Mouse (Mus musculus) urinary bladder, postnatal 14 days (tissue): ENCODE data around the gene Lsg1.

Experiments used
- DNase-seq: peaks from one replicate; pipeline ENCODE4 v3.0.0; 2021; ENCODE audit warnings: low spot score

The Lsg1 gene

GRCm38 (mm10) chr16:30587494-30588327, at the start of gene Lsg1:
Gene Lsg1, minus strand, starts transcription at chr16:30587592.
- DNase-seq = peak; percentile 87

- no peak for DNase-seq
These were observed 46.7 kb upstream of the Lsg1 start for GRCm38 (mm10) chr16:30633906-30634746.

- no peak for DNase-seq
These were observed 42.1 kb upstream of the Lsg1 start for GRCm38 (mm10) chr16:30629509-30629908.

- DNase-seq = no peak
These were observed 41.0 kb upstream of the Lsg1 start for GRCm38 (mm10) chr16:30628401-30628800.

GRCm38 (mm10) chr16:30627586-30628337, 40.4 kb upstream of the Lsg1 start:
- DNase-seq = no peak

GRCm38 (mm10) chr16:30624640-30625039, 37.2 kb upstream of the Lsg1 start:
- DNase-seq = no peak

GRCm38 (mm10) chr16:30623645-30624044, 36.3 kb upstream of the Lsg1 start:
- no peak for DNase-seq

- no peak for DNase-seq
These were observed 28.9 kb upstream of the Lsg1 start for GRCm38 (mm10) chr16:30616281-30616680.

- no peak for DNase-seq
These were observed 27.4 kb upstream of the Lsg1 start for GRCm38 (mm10) chr16:30614705-30615317.

GRCm38 (mm10) chr16:30614122-30614521, 26.7 kb upstream of the Lsg1 start:
- no peak for DNase-seq

- DNase-seq = no peak
These were observed 25.7 kb upstream of the Lsg1 start for GRCm38 (mm10) chr16:30613122-30613521.

- DNase-seq = no peak
These were observed 23.9 kb upstream of the Lsg1 start for GRCm38 (mm10) chr16:30611331-30611730.

- no peak for DNase-seq
These were observed 20.5 kb upstream of the Lsg1 start for GRCm38 (mm10) chr16:30607868-30608267.

GRCm38 (mm10) chr16:30605528-30605927, 18.1 kb upstream of the Lsg1 start:
- no peak for DNase-seq

GRCm38 (mm10) chr16:30604807-30605137, 17.4 kb upstream of the Lsg1 start:
- DNase-seq = no peak

GRCm38 (mm10) chr16:30604061-30604806, 16.8 kb upstream of the Lsg1 start:
- DNase-seq = no peak

GRCm38 (mm10) chr16:30603531-30603842, 16.1 kb upstream of the Lsg1 start:
- no peak for DNase-seq

GRCm38 (mm10) chr16:30602684-30603530, 15.5 kb upstream of the Lsg1 start:
- DNase-seq = no peak

- no peak for DNase-seq
These were observed 14.6 kb upstream of the Lsg1 start for GRCm38 (mm10) chr16:30601946-30602345.

- DNase-seq = peak; percentile 41
These were observed 13.8 kb upstream of the Lsg1 start for GRCm38 (mm10) chr16:30601046-30601832.
